Mouse (Mus musculus): ENCODE measurements around the gene Crabp2. TPM values are rescaled to one million over a fixed set of nuclear protein-coding genes. Genes with fewer than 3 reads are reported as not detected.
A peak's percentile ranks its signal among the peaks of the same experiment; 100 is the strongest.

Crabp2 gene
- total and polyA plus RNA-seq, 3 experiments, result 0.38 to 1.0 TPM; not detected in 1

GRCm38 (mm10) chr3:87970184-87970938 lies 21.9 kb downstream of the Crabp2 start:
- H3K36me3 ChIP-seq (replicated peaks in 1 of 2; ENCODE audit: control insufficient read depth in 1 of 2, insufficient read depth in 1 of 2, low read length in 1 of 2), result no peaks in the 10 kb centered on the region
- in situ Hi-C loops (cut with MboI; ENCODE audit: low pct_ligation_motif_present, low pct_unique_long_range_greater_than_20kb, low sequenced_read_pairs), result no loop called here
- no peaks in the 10 kb centered on the region for H3K79me2 ChIP-seq (replicated peaks; ENCODE audit: control insufficient read depth, extremely low read depth, insufficient read depth, poor library complexity, severe bottlenecking)
- dilution Hi-C loops (cut with MboI; ENCODE audit: extremely low pct_ligation_motif_present, extremely low pct_unique_long_range_greater_than_20kb, low sequenced_read_pairs), result no loop called here
- H3K4me1 ChIP-seq (ENCODE audit: control insufficient read depth in 1 of 2, insufficient read depth in 2 of 2), result peaks cover 2 to 31% of the 10 kb centered on the region in 2 experiments; a peak in 2 of 4 replicates
- H3K9ac ChIP-seq (ENCODE audit: insufficient read depth, low read depth), result no peak overlapping the region
- H3K27ac ChIP-seq (ENCODE audit: insufficient read depth, low read depth), result no peak overlapping the region
- H3K9me3 ChIP-seq (replicated peaks; ENCODE audit: low read length), result peaks cover 13% of the 10 kb centered on the region
- H3K4me2 ChIP-seq (ENCODE audit: insufficient read depth, low read depth, poor library complexity, severe bottlenecking), result peak overlapping the region; percentile 26; the same call in 1 of the 2 replicates
- H3K4me3 ChIP-seq (replicated peaks in 1 of 3; ENCODE audit: low read depth in 2 of 3, low read length in 2 of 3, poor library complexity in 1 of 3), result no peak overlapping the region
- DNase-seq (ENCODE audit: extremely low read depth), result peak; percentile 66
- TF ChIP-seq UBTF (IDR thresholded peaks at IDR 0.05; ENCODE audit: low read depth, low read length), result no peak
- TF ChIP-seq ZMIZ1 (IDR thresholded peaks at IDR 0.05; ENCODE audit: low read depth, low read length), result no peak
- no peak for TF ChIP-seq CHD1 (IDR thresholded peaks at IDR 0.05; ENCODE audit: low read depth, low read length)
- peak; percentile 68 for TF ChIP-seq RAD21 (IDR thresholded peaks at IDR 0.05; ENCODE audit: low read depth, low read length)
- peak; percentile 96 for TF ChIP-seq SMC3 (IDR thresholded peaks at IDR 0.05; ENCODE audit: low read depth, low read length)
- TF ChIP-seq ZKSCAN1 (IDR thresholded peaks at IDR 0.05; ENCODE audit: borderline replicate concordance, low read depth, low read length), result no peak
- TF ChIP-seq HCFC1 (IDR thresholded peaks at IDR 0.05; ENCODE audit: low read depth, low read length), result no peak
- peak; percentile 42 to 93; a peak in 3 of 4 replicates for TF ChIP-seq CTCF (conservative IDR thresholded peaks at IDR 0.05 in 1 of 2, IDR thresholded peaks at IDR 0.05 in 1 of 2; ENCODE audit: low read depth in 2 of 2, low read length in 2 of 2)
- no peak for TF ChIP-seq PAX5 (IDR thresholded peaks at IDR 0.05; ENCODE audit: low read length)
- no peak for TF ChIP-seq POLR2A (IDR thresholded peaks at IDR 0.05; ENCODE audit: low read depth, low read length)
- TF ChIP-seq IRF4 (IDR thresholded peaks at IDR 0.05; ENCODE audit: low read depth, low read length), result 0 out of 2 replicates have a peak, but pooled peaks have one; percentile 19
- TF ChIP-seq ZC3H11A (IDR thresholded peaks at IDR 0.05; ENCODE audit: low read depth, low read length), result 0 out of 2 replicates have a peak, but pooled peaks have one; percentile 21
- TF ChIP-seq EP300 (IDR thresholded peaks at IDR 0.05; ENCODE audit: low read length), result no peak
- H3K27me3 ChIP-seq (replicated peaks), result peaks cover 33% of the 10 kb centered on the region

GRCm38 (mm10) chr3:87970939-87971488 lies 22.5 kb downstream of the Crabp2 start, which contains the start of gene Nes:
Gene Nes (plus strand): TSS chr3:87971078.
- no peak for DNase-seq (ENCODE audit: extremely low read depth)
- Histone ChIP-seq H3K4me2 (ENCODE audit: insufficient read depth, low read depth, poor library complexity, severe bottlenecking) (peak within 1 kb of the TSS; percentile 26; the same call in 1 of the 2 replicates), H3K27me3 (replicated peaks) (peaks cover 36% of the 10 kb centered on the region), H3K9me3 (replicated peaks; ENCODE audit: low read length) (peaks cover 10% of the 10 kb centered on the region), H3K4me1 (ENCODE audit: control insufficient read depth in 1 of 2, insufficient read depth in 2 of 2) (peaks cover 2 to 31% of the 10 kb centered on the region in 2 experiments; a peak in 2 of 4 replicates), H3K27ac (ENCODE audit: insufficient read depth, low read depth) (no peak within 1 kb of the TSS), H3K36me3 (replicated peaks in 1 of 2; ENCODE audit: control insufficient read depth in 1 of 2, insufficient read depth in 1 of 2, low read length in 1 of 2) (no peaks in the 10 kb centered on the region), H3K79me2 (replicated peaks; ENCODE audit: control insufficient read depth, extremely low read depth, insufficient read depth, poor library complexity, severe bottlenecking) (no peaks in the 10 kb centered on the region), H3K9ac (ENCODE audit: insufficient read depth, low read depth) (no peak within 1 kb of the TSS), H3K4me3 (replicated peaks in 1 of 3; ENCODE audit: low read depth in 2 of 3, low read length in 2 of 3, poor library complexity in 1 of 3) (no peak within 1 kb of the TSS)
- TF ChIP-seq POLR2A (IDR thresholded peaks at IDR 0.05; ENCODE audit: low read depth, low read length), result no peak
- no peak for TF ChIP-seq PAX5 (IDR thresholded peaks at IDR 0.05; ENCODE audit: low read length)
- no peak for TF ChIP-seq TBP (conservative IDR thresholded peaks at IDR 0.05; ENCODE audit: low read depth, low read length)
- no peak for TF ChIP-seq GABPA (IDR thresholded peaks at IDR 0.05; ENCODE audit: insufficient replicate concordance, low read depth, low read length)
- TF ChIP-seq TCF12 (IDR thresholded peaks at IDR 0.05; ENCODE audit: low read depth, low read length), result no peak
- no peak for TF ChIP-seq KAT2A (IDR thresholded peaks at IDR 0.05; ENCODE audit: insufficient replicate concordance, low read length)
- no peak for TF ChIP-seq ZNF384 (IDR thresholded peaks at IDR 0.05; ENCODE audit: low read depth, low read length)
- no peak for TF ChIP-seq MAFK (IDR thresholded peaks at IDR 0.05; ENCODE audit: insufficient replicate concordance, low read length)
- in situ Hi-C loops (cut with MboI; ENCODE audit: low pct_ligation_motif_present, low pct_unique_long_range_greater_than_20kb, low sequenced_read_pairs) (no loop called here), dilution Hi-C loops (cut with MboI; ENCODE audit: extremely low pct_ligation_motif_present, extremely low pct_unique_long_range_greater_than_20kb, low sequenced_read_pairs) (no loop called here)
